Mouse (Mus musculus): ENCODE measurements at regions not wholly inside any gene's neighbourhood (a gene's known extent, or its start where the extent isn't known, plus 50 kb on each side); places are given as distances from the start of the nearest gene placed in this dataset.

DNA sequence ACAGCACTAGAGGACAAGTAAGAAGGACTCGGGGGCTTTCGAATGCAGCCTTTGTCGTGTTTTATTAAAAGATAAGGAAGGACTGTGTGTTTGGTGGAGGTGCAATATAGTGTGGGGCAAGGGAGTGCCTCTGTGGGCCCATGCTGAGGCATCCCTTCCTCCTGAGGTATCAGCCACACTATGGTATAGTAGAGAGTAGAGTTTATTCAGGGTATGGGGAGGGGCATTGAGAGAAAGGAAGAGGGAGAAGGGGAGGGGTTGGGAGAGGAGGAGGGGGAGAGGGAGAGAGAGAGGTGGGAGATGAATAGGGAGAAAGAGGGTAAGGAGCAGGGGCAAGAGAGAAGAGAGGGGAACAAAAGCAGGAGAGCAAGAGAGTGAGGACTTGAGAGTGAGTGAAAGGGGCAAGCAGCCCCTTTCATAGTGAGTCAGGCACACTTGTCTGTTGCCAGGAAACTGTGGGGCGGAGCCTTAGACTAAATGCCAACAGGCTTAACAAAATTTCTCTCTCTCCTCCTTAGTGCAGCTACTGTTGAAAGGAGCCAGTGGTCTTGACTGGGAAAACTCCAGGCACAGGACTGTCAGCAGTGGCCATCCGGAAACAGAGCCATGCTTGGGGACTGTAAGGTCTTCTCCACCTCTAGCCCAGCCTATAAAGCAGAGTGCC, 146.2 kb downstream of the Kcnj2 start:
- H3K4me2 ChIP-seq (replicated peaks; ENCODE audit: low read depth, low read length, severe bottlenecking) = no peak overlapping the region
- no peak overlapping the region for H3K4me3 ChIP-seq (replicated peaks; ENCODE audit: low read length)
- 70% methylated on average over 5 of the region's 5 CpGs for WGBS
- no peak overlapping the region for H3K27ac ChIP-seq (replicated peaks; ENCODE audit: low read depth, low read length)
- no peaks in the 10 kb centered on the region for H3K36me3 ChIP-seq (ENCODE audit: control insufficient read depth, insufficient read depth, low read length)
- TF ChIP-seq POLR2A (IDR thresholded peaks at IDR 0.05; ENCODE audit: borderline replicate concordance, extremely low read depth, insufficient read depth, insufficient read length) = no peak
- ATAC-seq (ENCODE audit: low FRiP score, low read depth) (no peak), DNase-seq (ENCODE audit: low spot score) (peak; percentile 9)
- no peaks in the 10 kb centered on the region for H3K27me3 ChIP-seq (ENCODE audit: control insufficient read depth, insufficient read depth, low read length)
- no peak overlapping the region for H3K9ac ChIP-seq (ENCODE audit: low read depth, low read length, severe bottlenecking)
- H3K4me1 ChIP-seq (ENCODE audit: control insufficient read depth, insufficient read depth, low read length) = peaks cover 8% of the 10 kb centered on the region; the same call in 1 of the 2 replicates
- H3K9me3 ChIP-seq (ENCODE audit: control insufficient read depth, low read length) = no peaks in the 10 kb centered on the region

DNA sequence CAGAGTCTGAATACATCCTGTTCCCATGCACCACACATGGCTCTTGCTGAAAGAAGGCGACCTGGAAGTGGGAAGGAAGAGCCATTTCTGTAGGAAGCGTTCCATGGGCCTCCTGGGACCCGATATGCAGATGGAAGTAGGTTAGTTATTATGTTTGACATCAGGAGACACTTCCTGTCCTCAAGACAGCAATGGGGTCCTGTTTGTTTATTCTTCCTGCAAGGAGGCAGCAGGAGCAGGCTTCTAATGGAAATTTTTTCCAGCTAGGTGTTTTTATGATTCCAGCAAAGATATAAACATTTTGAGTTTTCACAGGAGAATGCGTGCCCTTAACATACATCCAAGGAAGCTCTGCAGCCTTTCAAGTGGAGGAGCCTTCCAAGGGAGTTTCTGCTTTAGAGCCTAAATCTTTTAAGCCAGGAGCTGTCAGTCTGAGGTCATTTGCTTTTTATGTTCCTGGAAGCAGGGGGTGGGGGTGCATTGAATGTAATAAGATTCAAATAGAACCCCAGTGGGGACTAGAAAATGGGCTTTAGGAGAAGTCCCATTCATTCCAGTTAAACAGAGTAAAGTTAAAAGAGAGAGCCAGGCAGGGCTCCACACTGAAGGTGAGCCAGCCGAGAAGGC, 146.9 kb downstream of the Kcnj2 start:
- no peak overlapping the region for H3K9ac ChIP-seq (ENCODE audit: low read depth, low read length, severe bottlenecking)
- ATAC-seq (ENCODE audit: low FRiP score, low read depth) = no peak
- no peak overlapping the region for H3K4me3 ChIP-seq (replicated peaks; ENCODE audit: low read length)
- no peaks in the 10 kb centered on the region for H3K9me3 ChIP-seq (ENCODE audit: control insufficient read depth, low read length)
- no peak for TF ChIP-seq POLR2A (IDR thresholded peaks at IDR 0.05; ENCODE audit: borderline replicate concordance, extremely low read depth, insufficient read depth, insufficient read length)
- DNase-seq (ENCODE audit: low spot score) = peak; percentile 21
- peaks cover 8% of the 10 kb centered on the region; the same call in 1 of the 2 replicates for H3K4me1 ChIP-seq (ENCODE audit: control insufficient read depth, insufficient read depth, low read length)
- no peaks in the 10 kb centered on the region for H3K36me3 ChIP-seq (ENCODE audit: control insufficient read depth, insufficient read depth, low read length)
- 55% methylated on average over 5 of the region's 5 CpGs for WGBS
- H3K27me3 ChIP-seq (ENCODE audit: control insufficient read depth, insufficient read depth, low read length) = no peaks in the 10 kb centered on the region
- no peak overlapping the region for H3K27ac ChIP-seq (replicated peaks; ENCODE audit: low read depth, low read length)
- H3K4me2 ChIP-seq (replicated peaks; ENCODE audit: low read depth, low read length, severe bottlenecking) = no peak overlapping the region

DNA sequence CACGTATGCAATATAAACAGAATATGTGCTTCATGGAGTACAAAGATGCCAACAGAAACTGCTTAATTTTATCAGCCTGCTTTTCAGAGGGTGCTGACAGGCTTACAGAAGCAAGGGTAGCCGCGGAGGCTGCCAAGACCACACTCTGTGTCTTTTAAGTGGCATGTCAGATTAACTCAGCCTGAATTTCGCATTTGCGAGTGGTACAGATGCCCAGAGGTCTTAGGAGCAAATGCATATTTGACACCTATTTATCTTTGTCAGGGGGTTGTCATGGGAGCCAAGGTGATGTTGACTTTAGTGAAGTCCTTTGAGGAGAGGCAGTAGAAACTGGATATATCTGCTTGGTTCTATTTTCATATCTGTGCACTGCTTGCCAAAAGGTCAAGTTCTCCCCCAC, 149.0 kb downstream of the Kcnj2 start:
- TF ChIP-seq POLR2A (IDR thresholded peaks at IDR 0.05; ENCODE audit: borderline replicate concordance, extremely low read depth, insufficient read depth, insufficient read length) = no peak
- 86% methylated on average over 5 of the region's 5 CpGs for WGBS
- no peak for DNase-seq (ENCODE audit: low spot score)
- no peak overlapping the region for H3K4me2 ChIP-seq (replicated peaks; ENCODE audit: low read depth, low read length, severe bottlenecking)
- no peak overlapping the region for H3K4me3 ChIP-seq (replicated peaks; ENCODE audit: low read length)
- no peaks in the 10 kb centered on the region for H3K27me3 ChIP-seq (ENCODE audit: control insufficient read depth, insufficient read depth, low read length)
- H3K27ac ChIP-seq (replicated peaks; ENCODE audit: low read depth, low read length) = no peak overlapping the region
- H3K9me3 ChIP-seq (ENCODE audit: control insufficient read depth, low read length) = no peaks in the 10 kb centered on the region
- no peaks in the 10 kb centered on the region for H3K36me3 ChIP-seq (ENCODE audit: control insufficient read depth, insufficient read depth, low read length)
- no peak for ATAC-seq (ENCODE audit: low FRiP score, low read depth)
- H3K4me1 ChIP-seq (ENCODE audit: control insufficient read depth, insufficient read depth, low read length) = peaks cover 8% of the 10 kb centered on the region; the same call in 1 of the 2 replicates
- no peak overlapping the region for H3K9ac ChIP-seq (ENCODE audit: low read depth, low read length, severe bottlenecking)

DNA sequence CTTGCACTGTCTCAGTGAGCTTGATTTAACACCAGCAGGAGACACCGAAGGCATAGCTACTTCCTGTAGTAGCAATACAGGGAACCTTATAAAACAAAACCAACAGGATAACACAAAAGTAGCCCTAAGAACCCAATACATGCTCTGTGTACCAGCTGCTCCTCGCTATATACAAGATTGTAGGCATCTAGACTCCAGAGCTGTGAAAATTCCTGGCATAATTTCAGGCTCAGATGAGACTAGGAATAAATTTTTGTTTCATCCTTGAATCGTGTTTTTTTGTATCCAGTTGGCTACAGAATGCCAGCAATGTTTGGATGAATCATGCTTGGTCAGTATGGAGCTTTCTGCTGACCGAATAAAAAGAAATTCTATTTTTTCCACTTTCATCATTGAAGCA, 157.9 kb downstream of the Kcnj2 start:
- Histone ChIP-seq H3K36me3 (ENCODE audit: control insufficient read depth, insufficient read depth, low read length) (no peaks in the 10 kb centered on the region), H3K4me3 (replicated peaks; ENCODE audit: low read length) (no peak overlapping the region), H3K9ac (ENCODE audit: low read depth, low read length, severe bottlenecking) (no peak overlapping the region), H3K4me1 (ENCODE audit: control insufficient read depth, insufficient read depth, low read length) (no peaks in the 10 kb centered on the region), H3K4me2 (replicated peaks; ENCODE audit: low read depth, low read length, severe bottlenecking) (no peak overlapping the region), H3K9me3 (ENCODE audit: control insufficient read depth, low read length) (no peaks in the 10 kb centered on the region), H3K27ac (replicated peaks; ENCODE audit: low read depth, low read length) (no peak overlapping the region), H3K27me3 (ENCODE audit: control insufficient read depth, insufficient read depth, low read length) (no peaks in the 10 kb centered on the region)
- DNase-seq (ENCODE audit: low spot score) = no peak
- 80% methylated on average over 4 of the region's 4 CpGs for WGBS
- TF ChIP-seq POLR2A (IDR thresholded peaks at IDR 0.05; ENCODE audit: borderline replicate concordance, extremely low read depth, insufficient read depth, insufficient read length) = no peak
- no peak for ATAC-seq (ENCODE audit: low FRiP score, low read depth)

DNA sequence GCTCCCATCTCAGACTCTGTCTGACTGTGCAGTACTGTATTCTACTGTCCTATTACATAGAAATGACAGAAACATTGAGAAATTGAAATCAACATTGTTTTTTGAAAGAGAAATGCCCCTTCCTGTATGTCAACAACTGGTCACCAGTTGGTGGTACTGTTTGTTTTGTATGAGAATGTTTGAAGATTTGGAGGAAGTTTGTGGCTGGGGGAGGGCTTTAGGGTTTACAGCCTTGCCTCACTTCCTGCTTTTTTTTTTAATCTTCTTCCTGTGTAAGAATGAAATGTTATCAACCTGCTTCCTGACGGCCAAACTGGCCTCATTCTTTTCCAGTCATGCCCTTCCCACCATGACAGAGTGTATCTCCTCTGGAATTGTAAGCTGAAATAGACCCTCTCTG, 161.3 kb downstream of the Kcnj2 start:
- Histone ChIP-seq H3K4me3 (replicated peaks; ENCODE audit: low read length) (no peak overlapping the region), H3K4me2 (replicated peaks; ENCODE audit: low read depth, low read length, severe bottlenecking) (no peak overlapping the region), H3K4me1 (ENCODE audit: control insufficient read depth, insufficient read depth, low read length) (no peaks in the 10 kb centered on the region), H3K9me3 (ENCODE audit: control insufficient read depth, low read length) (no peaks in the 10 kb centered on the region), H3K36me3 (ENCODE audit: control insufficient read depth, insufficient read depth, low read length) (no peaks in the 10 kb centered on the region), H3K27ac (replicated peaks; ENCODE audit: low read depth, low read length) (no peak overlapping the region), H3K27me3 (ENCODE audit: control insufficient read depth, insufficient read depth, low read length) (no peaks in the 10 kb centered on the region), H3K9ac (ENCODE audit: low read depth, low read length, severe bottlenecking) (no peak overlapping the region)
- no peak for DNase-seq (ENCODE audit: low spot score)
- ATAC-seq (ENCODE audit: low FRiP score, low read depth) = no peak
- WGBS = 58% methylated on average over 1 of the region's 1 CpGs
- TF ChIP-seq POLR2A (IDR thresholded peaks at IDR 0.05; ENCODE audit: borderline replicate concordance, extremely low read depth, insufficient read depth, insufficient read length) = no peak

Data from limb, embryonic 14.5 days (tissue).